Mouse (Mus musculus) hematopoietic stem cell, adult 5-6 weeks (primary cell): ENCODE results near the gene Tprg. TPM values are rescaled to one million over a fixed set of nuclear protein-coding genes. Genes with fewer than 3 reads are reported as not detected.

Experiments used
- ATAC-seq, 2 experiments: fragments of 125-278 bp in 1 of 2; replicated peaks in 1 of 2; 2 replicates each; pipeline ENCODE4 v1.8.0; 2016 to 2017; ENCODE audit warnings: inconsistent platforms in 2 of 2, mild to moderate bottlenecking in 2 of 2, moderate number of reproducible peaks in 2 of 2, low read depth in 1 of 2, moderate TSS enrichment in 1 of 2; ENCODE audit not compliant: low FRiP score in 2 of 2, poor library complexity in 2 of 2, severe bottlenecking in 2 of 2, insufficient read depth in 1 of 2, low TSS enrichment in 1 of 2
- total RNA-seq: library from RNA; stranded (forward); fragments of 172-1452, 232-1000 nt; gene quantifications from 2 replicates; pipeline ENCODE4 v1.2.3, GENCODE M21; 2017

Tprg gene
- total RNA-seq, 1 experiment from 2014 or later, result not detected

DNA sequence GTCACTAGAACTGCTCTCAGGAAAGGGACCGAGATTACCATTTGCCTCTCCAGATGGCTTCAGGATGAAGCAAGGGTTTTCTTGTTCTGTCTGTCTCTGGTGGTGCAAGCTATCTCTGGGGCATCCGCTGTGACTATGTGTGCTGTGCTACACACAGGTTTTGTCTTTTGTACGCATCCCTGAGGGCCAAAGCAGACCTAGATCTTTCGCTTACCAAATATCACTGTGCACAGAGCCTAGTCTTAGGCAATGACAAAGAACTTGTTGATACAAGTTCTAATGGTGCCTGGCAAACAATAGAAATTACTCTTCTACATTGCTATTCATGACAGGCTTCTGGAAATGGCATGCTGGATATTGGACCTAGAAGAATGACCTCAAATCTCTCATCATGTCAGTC is 16.0 kb downstream of the Tprg start:
- no peak for ATAC-seq

DNA sequence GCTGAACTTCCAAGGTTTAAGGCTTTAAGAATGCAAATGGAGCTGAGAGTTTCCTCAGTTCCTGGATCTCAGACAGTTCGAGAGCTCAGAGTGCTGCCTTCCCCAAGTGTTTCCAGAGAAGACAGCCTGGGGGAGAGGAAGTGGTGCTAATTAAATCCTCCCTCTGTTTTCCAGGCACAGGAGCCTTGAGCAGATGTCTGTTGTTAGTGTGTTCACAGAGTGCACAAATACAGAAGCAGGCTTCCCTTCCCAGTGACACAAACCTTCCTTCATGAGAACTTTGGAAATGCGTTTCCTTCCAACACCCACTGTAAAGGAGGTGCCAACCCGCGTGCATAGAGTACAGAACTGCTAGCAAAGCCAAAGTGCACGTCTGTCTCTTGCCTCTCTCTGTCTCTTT is 27.4 kb downstream of the Tprg start:
- ATAC-seq, result no peak

DNA sequence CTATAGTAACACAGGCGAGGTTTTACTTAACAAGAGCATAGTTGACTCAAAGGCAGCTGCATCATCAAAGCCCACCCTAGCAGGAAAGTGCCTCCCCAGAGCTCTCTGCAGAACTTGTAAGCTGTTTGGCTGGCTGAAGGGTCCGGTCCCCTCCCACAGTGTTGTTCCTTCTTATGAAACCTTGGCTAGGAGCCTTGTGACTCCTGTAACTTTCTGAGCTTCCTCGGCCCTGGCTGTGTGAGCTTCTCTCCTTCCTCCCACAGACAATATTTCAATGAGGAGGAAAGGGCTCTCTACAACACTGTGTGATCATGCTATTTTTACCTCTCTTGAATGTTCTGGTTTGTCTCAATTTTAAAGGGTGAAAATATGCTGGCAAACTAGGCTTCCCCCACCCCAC is 28.5 kb downstream of the Tprg start:
- no peak for ATAC-seq

- no peak for ATAC-seq
These were observed 39.1 kb downstream of the Tprg start for GRCm38 (mm10) chr16:25325631-25326238.

DNA sequence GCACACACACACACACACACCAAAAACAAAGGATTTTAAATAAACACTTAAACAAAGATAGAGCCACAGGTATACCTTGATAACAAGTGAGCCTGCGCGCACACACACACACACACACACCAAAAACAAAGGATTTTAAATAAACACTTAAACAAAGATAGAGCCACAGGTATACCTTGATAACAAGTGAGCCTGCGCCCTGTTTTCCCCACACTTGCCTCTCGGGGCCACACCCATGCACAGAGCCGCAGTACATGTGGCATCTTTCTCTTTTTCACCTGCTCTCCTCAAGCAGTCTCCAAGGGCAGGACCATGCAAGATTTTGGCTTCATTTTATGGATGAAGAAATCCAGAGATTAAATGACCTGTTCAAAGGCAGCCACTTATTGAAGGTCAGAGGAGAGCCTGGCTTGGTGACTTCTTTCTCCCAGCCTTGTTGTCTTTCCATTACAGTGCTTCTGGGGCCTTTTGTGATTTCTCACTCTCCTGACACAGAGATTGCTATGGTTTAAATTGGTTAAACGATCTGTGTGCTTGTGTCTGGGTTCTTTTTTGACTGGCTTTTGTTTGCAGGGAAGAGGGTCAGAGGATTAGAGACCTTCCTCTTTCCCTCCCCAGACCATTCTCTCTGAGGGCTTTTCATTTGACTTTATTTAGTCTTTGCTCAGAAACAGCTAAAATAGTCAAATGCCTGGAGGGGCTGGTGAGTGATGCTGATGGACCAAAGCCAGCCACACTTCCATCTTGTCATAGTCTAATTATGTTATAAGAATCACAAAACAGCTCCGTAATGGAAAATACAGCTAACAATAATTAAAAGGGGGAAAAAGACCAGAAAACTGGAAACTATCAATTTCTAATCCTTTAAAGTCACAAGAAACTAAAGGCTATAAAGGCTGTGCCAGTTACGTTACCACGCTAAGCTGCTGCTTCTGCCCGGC is 46.9 kb downstream of the Tprg start:
- ATAC-seq, result no peak

GRCm38 (mm10) chr16:25335058-25335703 is 48.6 kb downstream of the Tprg start:
- ATAC-seq, result no peak

DNA sequence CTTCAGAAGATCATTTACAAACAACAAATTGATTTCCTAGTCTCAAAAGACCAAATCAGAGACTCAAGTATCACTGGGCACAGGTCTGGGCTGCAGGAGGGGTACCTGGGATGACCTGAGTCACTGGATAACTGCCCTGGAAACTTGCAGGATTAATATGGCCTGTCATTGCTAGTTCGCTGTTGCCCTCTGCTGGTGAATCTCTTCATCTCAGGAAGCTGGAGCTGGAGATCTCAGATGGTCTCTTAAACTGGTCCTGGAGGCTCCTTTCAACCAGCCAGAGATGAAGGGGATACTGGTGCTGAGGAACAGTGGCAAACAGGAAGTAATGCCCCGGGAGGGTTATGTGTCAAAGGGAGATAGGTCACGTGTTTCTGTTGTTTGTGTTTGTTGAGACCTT is 63.0 kb downstream of the Tprg start:
- ATAC-seq, result peak in 1 of 2 experiments; percentile 56; a peak in 2 of 4 replicates

DNA sequence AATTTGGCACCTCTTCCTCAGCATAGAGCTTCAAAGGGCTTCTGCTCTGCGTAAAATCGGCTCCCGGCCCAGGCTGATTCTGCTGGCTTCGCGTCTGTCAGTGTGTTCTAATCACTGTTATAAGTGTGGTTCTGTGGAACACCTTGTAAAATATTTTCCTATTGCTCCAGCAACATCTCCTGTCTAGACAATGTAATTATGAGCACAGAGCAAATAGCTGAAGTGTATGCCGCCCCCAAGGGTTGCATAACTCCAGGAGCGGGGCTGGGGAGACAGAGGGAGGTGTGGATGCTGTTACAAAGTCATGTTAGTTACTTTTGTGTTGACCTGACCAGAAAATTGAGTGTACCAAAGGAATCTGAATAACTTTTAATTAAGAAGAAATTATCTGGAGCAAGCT is 81.2 kb downstream of the Tprg start:
- ATAC-seq, result no peak

DNA sequence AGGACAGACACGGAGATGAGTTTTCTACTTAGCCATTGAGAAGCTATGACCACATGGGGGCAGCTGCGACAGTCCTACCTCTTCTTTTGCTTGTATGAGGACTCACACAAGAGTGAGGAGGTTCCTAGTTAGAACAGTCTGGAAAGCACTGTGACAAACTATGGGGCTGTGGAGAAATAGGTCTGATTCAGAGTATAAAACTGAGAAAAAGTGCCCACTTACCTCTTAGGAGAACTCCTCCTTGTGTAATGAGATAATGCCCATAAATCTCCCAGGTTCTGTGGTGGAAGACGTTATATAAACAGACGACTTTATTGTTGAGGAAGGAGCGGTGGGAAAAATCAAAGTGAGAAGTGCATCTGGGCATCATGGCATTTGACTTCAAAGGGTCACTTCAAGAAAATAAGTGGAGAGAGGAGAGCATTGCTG is 83.4 kb downstream of the Tprg start:
- ATAC-seq, result no peak

GRCm38 (mm10) chr16:25374121-25374520 is 87.5 kb downstream of the Tprg start:
- ATAC-seq, result no peak

- ATAC-seq, result no peak
These were observed 88.2 kb downstream of the Tprg start for GRCm38 (mm10) chr16:25374775-25375174.

DNA sequence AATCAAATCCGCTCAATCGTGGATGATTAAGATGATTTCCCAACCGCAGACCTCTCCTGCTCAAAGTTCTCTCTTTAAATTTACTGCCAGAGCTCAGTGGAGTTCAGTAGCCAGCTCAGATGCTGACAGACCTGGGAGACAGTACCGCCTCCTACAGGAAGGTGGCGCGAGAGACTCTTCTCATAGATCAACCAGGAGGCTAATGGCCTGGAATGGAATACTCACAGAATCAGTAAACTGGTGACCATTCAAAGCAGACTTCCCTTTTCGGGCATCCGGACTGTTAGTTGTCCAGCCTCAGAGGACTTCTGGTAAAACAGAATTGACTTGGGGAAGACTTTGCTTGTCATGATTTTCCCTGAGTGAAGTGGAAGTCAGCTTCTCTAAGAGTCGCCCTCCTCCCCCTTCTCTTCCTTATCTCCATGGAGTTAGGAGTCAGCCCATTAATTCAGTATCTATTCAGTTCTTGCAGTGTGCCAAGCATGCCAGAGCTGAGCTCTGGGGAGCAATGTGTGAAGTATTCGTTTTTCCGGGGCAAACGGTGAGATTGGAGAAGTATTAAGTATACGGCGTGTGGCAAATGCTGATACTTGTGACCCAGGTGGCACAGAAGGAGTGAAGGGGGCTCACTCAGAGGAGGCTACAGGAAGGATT is 90.2 kb downstream of the Tprg start:
- ATAC-seq, result peak; percentile 89 to 94

- ATAC-seq, result no peak
These were observed 91.1 kb downstream of the Tprg start for GRCm38 (mm10) chr16:25377695-25378094.

DNA sequence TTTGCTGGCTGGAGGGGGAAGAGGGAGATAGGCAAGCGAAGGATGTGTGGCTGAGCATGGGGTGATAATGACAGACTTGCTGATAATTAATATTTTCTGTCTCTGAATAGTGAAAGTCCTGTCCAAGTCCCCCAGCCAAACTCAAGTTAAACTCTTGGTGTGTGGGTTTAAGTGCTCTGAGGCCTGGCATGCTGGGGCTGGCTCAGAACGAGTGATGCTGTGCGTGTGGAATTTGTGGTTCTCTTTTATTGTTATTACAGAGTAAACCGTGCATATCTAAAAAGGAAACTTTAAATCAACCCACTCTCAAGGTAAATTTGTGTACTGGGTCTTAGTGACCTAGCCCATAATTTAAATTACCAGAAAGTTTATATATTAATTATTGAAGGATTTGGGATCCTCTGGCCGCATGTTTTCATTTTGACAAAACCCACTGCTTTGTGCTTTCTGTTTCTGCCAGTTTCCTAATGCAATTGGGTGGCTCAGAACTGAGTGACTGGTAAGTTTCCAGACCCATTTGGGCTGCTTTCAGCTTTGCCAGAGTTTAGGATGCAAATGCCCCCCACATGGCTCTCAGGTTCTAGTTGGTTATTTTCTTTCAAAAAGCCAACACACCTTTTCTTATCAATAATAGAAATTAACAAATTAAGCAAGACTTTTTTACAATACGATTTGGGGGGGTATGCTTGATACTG is 99.0 kb downstream of the Tprg start:
- no peak for ATAC-seq

- ATAC-seq, result no peak
These were observed 108.1 kb downstream of the Tprg start for GRCm38 (mm10) chr16:25394676-25395075.

GRCm38 (mm10) chr16:25404156-25404555 is 117.5 kb downstream of the Tprg start:
- no peak for ATAC-seq

DNA sequence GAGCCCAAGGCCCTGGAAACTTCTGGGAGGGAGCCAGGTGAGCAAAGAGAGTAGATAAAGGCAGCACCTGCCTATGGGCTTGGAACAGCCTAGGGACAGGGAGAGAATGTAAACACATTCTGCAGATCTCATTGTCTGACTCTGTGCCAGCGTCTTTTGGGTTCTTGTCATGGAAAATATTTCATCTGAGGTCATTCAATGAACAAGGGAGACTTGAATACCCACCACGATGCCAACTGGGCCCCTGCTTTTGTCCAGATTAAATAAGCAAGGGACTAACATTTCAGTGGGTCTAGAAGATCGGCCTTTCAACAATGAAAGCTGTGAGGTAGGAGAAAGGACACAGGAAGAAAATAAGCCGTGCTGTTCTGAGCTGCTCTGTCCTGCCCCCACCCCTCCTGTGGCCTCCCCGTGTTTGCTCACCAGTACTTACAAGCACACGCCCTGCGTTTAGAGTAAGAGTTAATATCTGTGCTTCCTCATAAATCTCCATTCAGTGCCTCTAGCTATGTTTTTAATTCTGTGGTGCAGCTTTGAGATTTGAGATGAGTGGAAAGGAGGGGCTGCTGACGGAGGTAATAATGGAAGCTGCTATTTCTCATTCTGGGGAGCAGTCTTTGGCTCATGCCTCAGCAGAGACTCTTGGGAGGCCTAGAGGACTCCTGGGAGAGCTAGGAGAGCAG is 120.7 kb downstream of the Tprg start:
- peak in 1 of 2 experiments; percentile 27; a peak in 2 of 4 replicates for ATAC-seq
